Mouse (Mus musculus): Measurements from ENCODE around the gene Sufu. TPM values are rescaled to one million over a fixed set of nuclear protein-coding genes. Genes with fewer than 3 reads are reported as not detected.

The Sufu gene
- polyA plus RNA-seq, 1 experiment from 2014 or later: 24.1 TPM

- WGBS: 42% methylated on average over 9 of the region's 14 CpGs
- peak overlapping the region; percentile 29 for H3K4me3 ChIP-seq
- H3K9me3 ChIP-seq (replicated peaks): no peaks in the 10 kb centered on the region
- H3K4me1 ChIP-seq (replicated peaks): peaks cover 47% of the 10 kb centered on the region
- H3K9ac ChIP-seq: peak overlapping the region; percentile 51
- peaks cover 40% of the 10 kb centered on the region for H3K36me3 ChIP-seq
- H3K4me2 ChIP-seq: peak overlapping the region; percentile 65
- 0 out of 2 replicates have a peak, but pooled peaks have one; percentile 7 for ATAC-seq (ENCODE audit: insufficient number of reproducible peaks, low FRiP score)
- no peaks in the 10 kb centered on the region for H3K27me3 ChIP-seq (replicated peaks)
- H3K27ac ChIP-seq (ENCODE audit: poor library complexity, severe bottlenecking): peak overlapping the region; percentile 50; the same call in 1 of the 2 replicates
Measured at GRCm38 (mm10) chr19:46517529-46518351, 121.0 kb downstream of the Sufu start.

DNA sequence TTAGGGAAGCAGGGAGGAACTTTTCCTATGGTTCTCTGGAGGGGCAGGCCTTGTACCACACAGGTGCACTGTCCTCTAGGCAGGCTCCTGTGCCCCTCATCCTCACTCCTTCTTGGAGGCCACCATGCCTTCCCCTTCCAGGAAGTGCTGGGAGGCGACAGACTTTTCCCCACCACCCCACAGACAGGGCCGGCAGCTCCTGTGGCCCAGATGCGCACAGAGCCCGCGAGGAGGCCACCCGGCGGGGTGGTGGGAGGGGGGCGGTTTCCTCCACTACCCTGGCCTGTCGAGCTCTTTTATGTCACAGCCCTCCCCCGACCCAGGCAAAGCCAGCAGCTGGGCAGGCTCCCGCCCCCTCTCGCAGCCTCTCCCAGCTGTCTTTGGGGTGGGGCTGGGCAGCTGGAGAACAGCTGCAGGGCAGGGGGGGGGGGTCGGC is 121.7 kb downstream of the Sufu start:
- H3K27me3 ChIP-seq (replicated peaks): no peaks in the 10 kb centered on the region
- H3K4me1 ChIP-seq (replicated peaks): peaks cover 53% of the 10 kb centered on the region
- peak overlapping the region; percentile 29 for H3K4me3 ChIP-seq
- peak; percentile 43; the same call in 1 of the 2 replicates for ATAC-seq (ENCODE audit: insufficient number of reproducible peaks, low FRiP score)
- peaks cover 34% of the 10 kb centered on the region for H3K36me3 ChIP-seq
- 0% methylated on average over 11 of the region's 13 CpGs for WGBS
- no peaks in the 10 kb centered on the region for H3K9me3 ChIP-seq (replicated peaks)
- peak overlapping the region; percentile 51 for H3K9ac ChIP-seq
- H3K27ac ChIP-seq (ENCODE audit: poor library complexity, severe bottlenecking): peak overlapping the region; percentile 50
- H3K4me2 ChIP-seq: peak overlapping the region; percentile 65

DNA sequence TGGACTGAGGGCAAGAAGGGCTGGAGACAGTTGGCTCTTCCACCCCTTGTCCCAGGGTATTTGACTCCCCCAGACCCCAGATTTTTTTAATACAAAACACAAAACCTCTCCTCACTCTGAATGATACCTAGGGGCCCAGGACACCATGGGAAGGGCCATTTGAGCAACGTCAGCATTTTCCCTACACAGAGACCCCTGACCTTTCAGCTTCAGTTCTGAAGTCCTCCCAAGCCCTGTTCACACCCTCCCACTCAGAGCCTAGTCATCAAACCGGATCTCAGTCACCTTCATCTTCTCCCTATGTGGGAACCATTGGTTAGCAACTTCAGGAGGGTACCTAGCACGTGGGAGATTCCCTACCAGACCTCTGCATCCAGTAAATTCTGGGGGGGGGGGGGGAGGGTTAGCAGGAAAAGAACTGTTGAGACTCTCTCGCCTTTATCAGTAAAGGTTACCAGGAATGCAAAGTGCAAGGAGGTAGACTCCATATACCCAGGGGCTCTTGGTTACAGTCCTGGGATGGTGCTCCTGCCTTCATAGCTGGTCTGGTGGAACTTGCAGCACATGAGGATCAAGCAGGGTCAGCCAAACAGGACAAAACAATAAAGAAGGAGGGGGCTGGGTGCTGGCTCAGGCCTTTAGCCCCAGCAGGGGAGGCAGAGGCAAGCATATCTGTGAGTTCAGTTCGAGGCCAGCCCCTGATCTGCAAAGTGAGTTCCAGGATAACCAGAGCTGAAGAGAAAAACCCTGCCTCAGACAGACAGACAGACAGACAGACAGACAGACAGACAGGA is 122.3 kb downstream of the Sufu start:
- Histone ChIP-seq H3K27ac (ENCODE audit: poor library complexity, severe bottlenecking) (peak overlapping the region; percentile 50), H3K4me1 (replicated peaks) (peaks cover 60% of the 10 kb centered on the region)

GRCm38 (mm10) chr19:46521698-46522097 is 125.0 kb downstream of the Sufu start:
- no peak overlapping the region for H3K4me3 ChIP-seq
- peaks cover 5% of the 10 kb centered on the region; the same call in 1 of the 2 replicates for H3K36me3 ChIP-seq
- no peak for ATAC-seq (ENCODE audit: insufficient number of reproducible peaks, low FRiP score)
- H3K4me1 ChIP-seq (replicated peaks): peaks cover 75% of the 10 kb centered on the region
- H3K9me3 ChIP-seq (replicated peaks): no peaks in the 10 kb centered on the region
- H3K9ac ChIP-seq: no peak overlapping the region
- no peak overlapping the region for H3K4me2 ChIP-seq
- no peak overlapping the region for H3K27ac ChIP-seq (ENCODE audit: poor library complexity, severe bottlenecking)
- H3K27me3 ChIP-seq (replicated peaks): no peaks in the 10 kb centered on the region

More for the DNA sequence above, 122.3 kb downstream of the Sufu start:
- no peak overlapping the region; the same call in 1 of the 2 replicates for H3K4me3 ChIP-seq
- no peak; the same call in 1 of the 2 replicates for ATAC-seq (ENCODE audit: insufficient number of reproducible peaks, low FRiP score)
- peak overlapping the region; percentile 51 for H3K9ac ChIP-seq
- 7% methylated on average over 5 of the region's 5 CpGs for WGBS
- H3K36me3 ChIP-seq: peaks cover 28% of the 10 kb centered on the region
- H3K27me3 ChIP-seq (replicated peaks): no peaks in the 10 kb centered on the region
- H3K4me2 ChIP-seq: peak overlapping the region; percentile 65
- H3K9me3 ChIP-seq (replicated peaks): no peaks in the 10 kb centered on the region

DNA sequence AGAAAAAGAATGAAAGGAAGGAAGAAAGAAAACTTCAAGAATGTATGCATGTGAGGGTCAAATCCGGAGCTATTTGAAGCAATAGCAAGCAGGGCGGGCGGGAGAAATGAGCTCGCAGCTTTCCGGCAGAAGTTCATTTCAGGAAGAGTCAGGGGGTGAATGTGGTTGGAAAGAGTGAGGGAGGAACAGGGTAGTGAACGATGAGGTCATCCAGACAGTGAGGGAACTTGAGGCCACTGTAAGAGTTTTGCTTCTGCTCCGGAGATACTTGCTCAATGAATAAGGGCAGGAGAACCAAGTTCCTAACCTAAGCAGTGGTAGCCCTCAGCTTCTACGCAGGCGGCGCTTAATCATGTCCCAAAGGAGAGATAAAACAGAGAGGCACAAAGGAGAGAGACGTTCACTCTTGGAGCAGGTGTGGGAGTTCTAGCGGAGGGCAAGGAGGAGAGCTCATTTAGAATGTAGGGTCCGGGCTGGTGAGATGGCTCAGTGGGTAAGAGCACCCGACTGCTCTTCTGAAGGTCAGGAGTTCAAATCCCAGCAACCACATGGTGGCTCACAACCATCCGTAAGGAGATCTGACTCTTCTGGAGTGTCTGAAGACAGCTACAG is 125.8 kb downstream of the Sufu start:
- Histone ChIP-seq H3K9me3 (replicated peaks) (no peaks in the 10 kb centered on the region), H3K4me3 (no peak overlapping the region), H3K27me3 (replicated peaks) (no peaks in the 10 kb centered on the region), H3K9ac (0 out of 2 replicates have a peak overlapping the region, but pooled peaks have one; percentile 47), H3K4me1 (replicated peaks) (peaks cover 74% of the 10 kb centered on the region), H3K4me2 (peak overlapping the region; percentile 68), H3K27ac (ENCODE audit: poor library complexity, severe bottlenecking) (peak overlapping the region; percentile 68), H3K36me3 (no peaks in the 10 kb centered on the region)
- 12% methylated on average over 15 of the region's 15 CpGs for WGBS
- ATAC-seq (ENCODE audit: insufficient number of reproducible peaks, low FRiP score): no peak

- Histone ChIP-seq H3K4me2 (peak overlapping the region; percentile 68), H3K4me3 (peak overlapping the region; percentile 28; the same call in 1 of the 2 replicates), H3K4me1 (replicated peaks) (peaks cover 73% of the 10 kb centered on the region), H3K27ac (ENCODE audit: poor library complexity, severe bottlenecking) (peak overlapping the region; percentile 80), H3K36me3 (no peaks in the 10 kb centered on the region), H3K9me3 (replicated peaks) (no peaks in the 10 kb centered on the region), H3K27me3 (replicated peaks) (no peaks in the 10 kb centered on the region), H3K9ac (peak overlapping the region; percentile 39; the same call in 1 of the 2 replicates)
- ATAC-seq (ENCODE audit: insufficient number of reproducible peaks, low FRiP score): no peak
Measured at GRCm38 (mm10) chr19:46523131-46523479, 126.4 kb downstream of the Sufu start.

DNA sequence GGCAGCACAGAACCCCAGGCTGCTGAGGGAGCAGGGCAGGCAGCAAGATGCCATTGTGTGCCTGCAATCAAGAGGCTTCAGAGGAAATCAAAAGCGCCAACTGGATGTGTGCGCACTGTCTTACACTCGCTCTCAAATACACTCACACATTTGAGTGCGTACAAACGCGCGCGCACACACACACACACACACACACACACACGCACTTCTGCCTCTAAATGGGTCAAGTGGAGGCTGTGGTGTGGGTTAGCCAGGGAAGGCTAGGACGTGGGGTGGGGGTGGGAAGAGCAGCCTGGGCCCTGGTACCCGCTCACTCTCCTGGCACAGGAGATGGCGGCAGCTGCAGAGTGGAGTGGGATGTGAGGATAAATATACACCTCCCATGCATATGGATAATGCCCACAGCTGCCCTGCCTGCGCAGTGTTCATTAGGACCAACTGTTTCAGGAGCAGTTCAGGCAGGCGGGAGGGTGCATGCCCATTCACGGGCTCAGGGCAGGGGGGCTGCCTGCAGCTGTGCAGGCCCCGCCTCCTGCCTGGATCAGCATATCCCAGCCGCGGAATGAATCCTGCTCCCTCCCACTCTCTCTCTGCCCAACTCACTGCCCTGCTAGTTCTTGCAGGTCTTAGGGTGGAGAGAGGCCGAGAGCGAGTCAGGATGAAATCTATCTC is 126.9 kb downstream of the Sufu start:
- Histone ChIP-seq H3K36me3 (no peaks in the 10 kb centered on the region), H3K27ac (ENCODE audit: poor library complexity, severe bottlenecking) (peak overlapping the region; percentile 80), H3K4me3 (peak overlapping the region; percentile 28), H3K9ac (peak overlapping the region; percentile 39), H3K4me1 (replicated peaks) (peaks cover 72% of the 10 kb centered on the region), H3K4me2 (peak overlapping the region; percentile 68), H3K27me3 (replicated peaks) (no peaks in the 10 kb centered on the region), H3K9me3 (replicated peaks) (no peaks in the 10 kb centered on the region)
- 7% methylated on average over 20 of the region's 20 CpGs for WGBS
- peak; percentile 73 for ATAC-seq (ENCODE audit: insufficient number of reproducible peaks, low FRiP score)

GRCm38 (mm10) chr19:46524152-46524544 is 127.5 kb downstream of the Sufu start:
- peaks cover 72% of the 10 kb centered on the region for H3K4me1 ChIP-seq (replicated peaks)
- peak overlapping the region; percentile 39 for H3K9ac ChIP-seq
- peak overlapping the region; percentile 80 for H3K27ac ChIP-seq (ENCODE audit: poor library complexity, severe bottlenecking)
- H3K4me3 ChIP-seq: peak overlapping the region; percentile 28
- H3K4me2 ChIP-seq: peak overlapping the region; percentile 68
- H3K36me3 ChIP-seq: no peaks in the 10 kb centered on the region
- no peaks in the 10 kb centered on the region for H3K27me3 ChIP-seq (replicated peaks)
- no peak for ATAC-seq (ENCODE audit: insufficient number of reproducible peaks, low FRiP score)
- 9% methylated on average over 6 of the region's 6 CpGs for WGBS
- no peaks in the 10 kb centered on the region for H3K9me3 ChIP-seq (replicated peaks)

DNA sequence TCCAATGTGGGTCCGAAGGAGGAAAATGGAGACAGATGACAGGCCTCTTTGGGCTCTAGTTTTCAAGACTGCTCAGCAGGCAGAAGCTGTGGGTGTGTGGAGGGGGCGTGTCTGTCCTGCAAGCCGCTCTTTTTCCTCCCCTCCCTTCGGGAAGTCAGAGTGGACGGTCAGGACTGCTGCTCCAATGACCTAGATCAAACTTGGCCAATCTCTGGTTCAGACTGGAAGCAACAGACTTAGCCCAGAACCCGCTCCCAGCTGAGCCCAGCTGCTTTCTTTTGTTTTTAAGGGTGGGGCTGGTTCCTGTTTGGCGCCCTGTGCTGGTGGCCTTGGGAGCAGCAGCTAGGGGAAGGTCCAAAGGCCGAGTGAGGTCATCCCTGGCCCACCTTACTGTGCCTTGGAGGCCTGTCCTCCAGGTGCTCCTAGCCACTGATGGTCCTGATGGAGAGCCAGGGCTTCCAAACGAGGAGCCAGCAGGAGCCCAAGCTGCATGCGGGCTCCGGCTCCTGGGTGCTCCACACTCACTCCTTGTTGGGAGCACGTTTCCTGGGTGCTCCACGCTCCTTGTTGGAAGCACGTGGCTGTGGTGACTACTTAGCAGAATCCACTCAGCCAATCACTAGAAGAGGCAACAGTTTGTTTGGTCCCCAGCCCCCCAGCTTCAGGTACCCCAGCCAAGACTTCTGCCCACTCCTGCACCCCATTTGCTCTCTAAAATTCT is 128.1 kb downstream of the Sufu start:
- Histone ChIP-seq H3K9me3 (replicated peaks) (no peaks in the 10 kb centered on the region), H3K36me3 (no peaks in the 10 kb centered on the region), H3K4me3 (peak overlapping the region; percentile 28), H3K27ac (ENCODE audit: poor library complexity, severe bottlenecking) (peak overlapping the region; percentile 80), H3K4me2 (peak overlapping the region; percentile 68), H3K9ac (peak overlapping the region; percentile 39), H3K4me1 (replicated peaks) (peaks cover 74% of the 10 kb centered on the region), H3K27me3 (replicated peaks) (no peaks in the 10 kb centered on the region)
- WGBS: 27% methylated on average over 14 of the region's 14 CpGs
- peak; percentile 22; the same call in 1 of the 2 replicates for ATAC-seq (ENCODE audit: insufficient number of reproducible peaks, low FRiP score)
